Mouse (Mus musculus) lung, adult 2 months (tissue): ENCODE data around the gene Map2k7.

Experiments
- CTCF ChIP-seq: fragments of 200-500 bp; IDR thresholded peaks from 2 replicates; pipeline ENCODE4 v1.5.1; 2011; ENCODE audit warnings: mild to moderate bottlenecking, low read length, control low read depth; ENCODE audit not compliant: insufficient read depth
- POLR2A ChIP-seq: fragments of 200-500 bp; IDR thresholded peaks from 2 replicates; pipeline ENCODE4 v1.6.1; 2011; ENCODE audit warnings: low read depth, mild to moderate bottlenecking, control low read depth, low read length, borderline replicate concordance; ENCODE audit errors: extremely low read depth

GRCm38 (mm10) chr8:4222059-4222458, 16.5 kb upstream of the Map2k7 start:
- TF ChIP-seq CTCF (no peak), POLR2A (no peak)
